Mouse (Mus musculus) frontal cortex, adult (tissue): ENCODE measurements around the gene Morf4l2.
A peak's percentile ranks its signal among the peaks of the same experiment; 100 is the strongest.

Experiments
- ATAC-seq: cut with Nextera tagmentation; 2 replicates; pipeline ENCODE4 v1.9.2; 2017; ENCODE audit warnings: mild to moderate bottlenecking, moderate library complexity, mixed read lengths; ENCODE audit not compliant: low TSS enrichment

Gene Morf4l2

GRCm38 (mm10) chrX:136693196-136693595 lies 50.3 kb downstream of the Morf4l2 start:
- no peak for ATAC-seq

- no peak for ATAC-seq
Observed at GRCm38 (mm10) chrX:136692294-136692675, 51.2 kb downstream of the Morf4l2 start.

DNA sequence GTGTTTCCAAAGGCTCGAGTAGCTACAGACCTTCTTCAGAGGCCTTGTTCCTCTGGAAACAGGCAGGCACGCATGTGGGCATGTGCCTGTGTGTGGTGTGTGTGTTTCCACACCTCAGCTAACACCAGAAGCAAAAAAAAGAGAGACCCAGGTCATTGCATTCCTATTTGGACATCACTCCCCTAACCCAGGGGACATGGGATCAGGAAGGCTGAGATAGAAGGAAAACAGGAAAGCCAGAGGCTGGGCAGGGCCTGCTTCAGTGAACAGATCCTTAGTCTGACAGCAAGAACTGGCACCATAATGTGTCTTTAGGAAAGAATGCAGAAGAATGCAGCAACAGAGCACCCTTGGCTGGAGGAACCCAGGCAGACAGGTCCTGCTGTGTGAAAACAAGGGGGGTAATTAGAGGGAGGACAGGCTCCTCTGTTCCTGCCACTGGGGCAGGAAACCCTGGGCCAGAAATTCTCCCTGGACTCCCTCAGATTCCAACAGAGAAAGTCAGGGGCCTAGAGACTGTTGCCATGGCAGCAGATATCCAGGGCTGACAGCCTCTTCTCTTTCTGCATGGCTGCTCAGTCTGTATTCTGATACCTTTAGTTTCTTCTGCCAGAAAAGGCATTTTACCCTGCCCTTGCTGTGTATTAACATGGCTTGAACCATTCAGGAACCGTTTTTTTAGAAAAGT lies 51.7 kb downstream of the Morf4l2 start:
- peak; percentile 59 for ATAC-seq
